Mouse (Mus musculus) ES-E14 (cell line): ENCODE measurements around the gene Gm13275.

ENCODE experiments used
- HCFC1 ChIP-seq: IDR thresholded peaks from 2 replicates; pipeline ENCODE4 v1.6.1; 2012; ENCODE audit warnings: low read length, inconsistent platforms, borderline replicate concordance; ENCODE audit not compliant: insufficient read depth
- MAFK ChIP-seq: IDR thresholded peaks from 2 replicates; pipeline ENCODE4 v1.6.1; 2014; ENCODE audit warnings: mild to moderate bottlenecking, low read depth, low read length, inconsistent platforms; ENCODE audit not compliant: insufficient read depth
- ZC3H11A ChIP-seq: IDR thresholded peaks from 2 replicates; pipeline ENCODE4 v1.6.1; 2012; ENCODE audit warnings: low read depth, mild to moderate bottlenecking, inconsistent platforms, low read length, borderline replicate concordance

DNA sequence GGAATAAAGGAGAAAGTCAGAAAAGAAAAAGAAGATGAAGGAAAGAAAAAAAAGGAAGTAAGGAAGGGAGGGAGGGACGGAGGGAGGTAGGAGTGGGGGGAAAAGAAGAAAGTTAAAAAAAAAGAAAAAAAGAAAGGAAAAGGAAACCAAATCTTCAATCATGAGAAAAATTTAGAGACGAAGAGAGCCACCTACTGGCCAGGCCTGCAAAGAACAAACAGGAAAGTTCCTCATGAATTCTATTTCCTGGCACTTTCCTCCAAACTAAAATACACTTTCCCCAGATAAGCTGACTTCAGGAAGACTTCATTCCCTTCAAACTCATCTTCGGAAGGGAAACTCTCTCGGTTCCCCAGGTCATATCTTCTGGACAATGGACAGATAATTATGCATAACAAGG, 36.2 kb downstream of the Gm13275 start:
- TF ChIP-seq ZC3H11A: no peak
- no peak for TF ChIP-seq HCFC1
- no peak for TF ChIP-seq MAFK
